Mouse (Mus musculus): Measurements from ENCODE around the gene Tor1aip1. TPM values are rescaled to one million over a fixed set of nuclear protein-coding genes. Genes with fewer than 3 reads are reported as not detected.
A peak's percentile ranks its signal among the peaks of the same experiment; 100 is the strongest.

The Tor1aip1 gene
- polyA plus RNA-seq, 1 experiment from 2014 or later = 39.1 TPM

GRCm38 (mm10) chr1:156020402-156020801 is 15.9 kb downstream of the Tor1aip1 start:
- H3K27me3 ChIP-seq (ENCODE audit: low read depth, poor library complexity, severe bottlenecking) = no peaks in the 10 kb centered on the region
- H3K36me3 ChIP-seq = peaks cover 90% of the 10 kb centered on the region
- no peaks in the 10 kb centered on the region for H3K9me3 ChIP-seq (replicated peaks)
- H3K4me3 ChIP-seq = no peak overlapping the region
- H3K27ac ChIP-seq = no peak overlapping the region
- 95% methylated on average over 1 of the region's 1 CpGs for WGBS
- no peak for DNase-seq (ENCODE audit: low spot score)
- H3K4me1 ChIP-seq = no peaks in the 10 kb centered on the region

- H3K27me3 ChIP-seq (ENCODE audit: low read depth, poor library complexity, severe bottlenecking) = no peaks in the 10 kb centered on the region
Measured at GRCm38 (mm10) chr1:156019800-156020199, 16.5 kb downstream of the Tor1aip1 start.

GRCm38 (mm10) chr1:156009003-156009402 is 27.3 kb downstream of the Tor1aip1 start:
- Histone ChIP-seq H3K36me3 (peaks cover 86% of the 10 kb centered on the region), H3K4me1 (no peaks in the 10 kb centered on the region), H3K27me3 (ENCODE audit: low read depth, poor library complexity, severe bottlenecking) (no peaks in the 10 kb centered on the region), H3K4me3 (no peak overlapping the region), H3K27ac (no peak overlapping the region), H3K9me3 (replicated peaks) (no peaks in the 10 kb centered on the region)
- DNase-seq (ENCODE audit: low spot score) = no peak
- 94% methylated on average over 1 of the region's 1 CpGs for WGBS

More at GRCm38 (mm10) chr1:156019800-156020199, 16.5 kb downstream of the Tor1aip1 start:
- no peak overlapping the region for H3K27ac ChIP-seq
- DNase-seq (ENCODE audit: low spot score) = no peak
- H3K36me3 ChIP-seq = peaks cover 91% of the 10 kb centered on the region
- H3K9me3 ChIP-seq (replicated peaks) = no peaks in the 10 kb centered on the region
- no peaks in the 10 kb centered on the region for H3K4me1 ChIP-seq
- WGBS = 87% methylated on average over 1 of the region's 1 CpGs
- no peak overlapping the region for H3K4me3 ChIP-seq

- Histone ChIP-seq H3K9me3 (replicated peaks) (no peaks in the 10 kb centered on the region), H3K4me3 (no peak overlapping the region), H3K27me3 (ENCODE audit: low read depth, poor library complexity, severe bottlenecking) (no peaks in the 10 kb centered on the region), H3K27ac (no peak overlapping the region), H3K36me3 (peaks cover 64% of the 10 kb centered on the region), H3K4me1 (no peaks in the 10 kb centered on the region)
- WGBS = 93% methylated on average over 11 of the region's 11 CpGs
- no peak for DNase-seq (ENCODE audit: low spot score)
Measured at GRCm38 (mm10) chr1:156005906-156006305, 30.4 kb downstream of the Tor1aip1 start.

- Histone ChIP-seq H3K36me3 (peaks cover 43% of the 10 kb centered on the region), H3K27ac (no peak overlapping the region), H3K27me3 (ENCODE audit: low read depth, poor library complexity, severe bottlenecking) (no peaks in the 10 kb centered on the region), H3K4me1 (no peaks in the 10 kb centered on the region), H3K4me3 (no peak overlapping the region), H3K9me3 (replicated peaks) (no peaks in the 10 kb centered on the region)
- 93% methylated on average over 7 of the region's 7 CpGs for WGBS
- DNase-seq (ENCODE audit: low spot score) = no peak
Measured at GRCm38 (mm10) chr1:156003201-156003935, 32.9 kb downstream of the Tor1aip1 start.

GRCm38 (mm10) chr1:156002366-156002765 is 33.9 kb downstream of the Tor1aip1 start:
- no peak for DNase-seq (ENCODE audit: low spot score)
- Histone ChIP-seq H3K27ac (no peak overlapping the region), H3K27me3 (ENCODE audit: low read depth, poor library complexity, severe bottlenecking) (no peaks in the 10 kb centered on the region), H3K9me3 (replicated peaks) (no peaks in the 10 kb centered on the region), H3K4me3 (no peak overlapping the region), H3K4me1 (no peaks in the 10 kb centered on the region), H3K36me3 (peaks cover 36% of the 10 kb centered on the region)
- 89% methylated on average over 8 of the region's 8 CpGs for WGBS

- Histone ChIP-seq H3K27me3 (ENCODE audit: low read depth, poor library complexity, severe bottlenecking) (no peaks in the 10 kb centered on the region), H3K4me1 (0 out of 2 replicates have a peak, but pooled peaks cover 2% of the 10 kb centered on the region), H3K9me3 (replicated peaks) (no peaks in the 10 kb centered on the region), H3K36me3 (no peaks in the 10 kb centered on the region), H3K27ac (no peak overlapping the region), H3K4me3 (no peak overlapping the region)
- DNase-seq (ENCODE audit: low spot score) = no peak
- WGBS = 83% methylated on average over 2 of the region's 2 CpGs
Measured at GRCm38 (mm10) chr1:155995612-155996011, 40.7 kb downstream of the Tor1aip1 start.

GRCm38 (mm10) chr1:155994524-155994923 is 41.8 kb downstream of the Tor1aip1 start:
- WGBS = 88% methylated on average over 2 of the region's 2 CpGs
- Histone ChIP-seq H3K27ac (no peak overlapping the region), H3K9me3 (replicated peaks) (no peaks in the 10 kb centered on the region)

GRCm38 (mm10) chr1:155990391-155990790 is 45.9 kb downstream of the Tor1aip1 start:
- 68% methylated on average over 11 of the region's 11 CpGs for WGBS
- no peak overlapping the region for H3K27ac ChIP-seq
- no peaks in the 10 kb centered on the region for H3K27me3 ChIP-seq (ENCODE audit: low read depth, poor library complexity, severe bottlenecking)
- no peak overlapping the region for H3K4me3 ChIP-seq
- no peaks in the 10 kb centered on the region for H3K9me3 ChIP-seq (replicated peaks)
- no peaks in the 10 kb centered on the region for H3K36me3 ChIP-seq
- DNase-seq (ENCODE audit: low spot score) = no peak
- peaks cover 9% of the 10 kb centered on the region; the same call in 1 of the 2 replicates for H3K4me1 ChIP-seq

More at GRCm38 (mm10) chr1:155994524-155994923, 41.8 kb downstream of the Tor1aip1 start:
- Histone ChIP-seq H3K4me3 (no peak overlapping the region), H3K4me1 (peaks cover 9% of the 10 kb centered on the region; the same call in 1 of the 2 replicates), H3K36me3 (no peaks in the 10 kb centered on the region), H3K27me3 (ENCODE audit: low read depth, poor library complexity, severe bottlenecking) (no peaks in the 10 kb centered on the region)
- no peak for DNase-seq (ENCODE audit: low spot score)

- H3K4me3 ChIP-seq = no peak overlapping the region
- H3K27ac ChIP-seq = no peak overlapping the region
- H3K27me3 ChIP-seq (ENCODE audit: low read depth, poor library complexity, severe bottlenecking) = no peaks in the 10 kb centered on the region
- 36% methylated on average over 2 of the region's 2 CpGs for WGBS
- peaks cover 9% of the 10 kb centered on the region; the same call in 1 of the 2 replicates for H3K4me1 ChIP-seq
- DNase-seq (ENCODE audit: low spot score) = no peak
- no peaks in the 10 kb centered on the region for H3K9me3 ChIP-seq (replicated peaks)
- H3K36me3 ChIP-seq = no peaks in the 10 kb centered on the region
Measured at GRCm38 (mm10) chr1:155989387-155989786, 46.9 kb downstream of the Tor1aip1 start.

- WGBS = 89% methylated on average over 2 of the region's 2 CpGs
- Histone ChIP-seq H3K27me3 (ENCODE audit: low read depth, poor library complexity, severe bottlenecking) (no peaks in the 10 kb centered on the region), H3K27ac (no peak overlapping the region), H3K4me3 (no peak overlapping the region), H3K9me3 (replicated peaks) (no peaks in the 10 kb centered on the region), H3K4me1 (peaks cover 9% of the 10 kb centered on the region; the same call in 1 of the 2 replicates), H3K36me3 (no peaks in the 10 kb centered on the region)
- no peak for DNase-seq (ENCODE audit: low spot score)
Measured at GRCm38 (mm10) chr1:155987625-155988024, 48.7 kb downstream of the Tor1aip1 start.

GRCm38 (mm10) chr1:155974931-155975330 is 61.3 kb downstream of the Tor1aip1 start:
- no peaks in the 10 kb centered on the region for H3K36me3 ChIP-seq
- 73% methylated on average over 2 of the region's 2 CpGs for WGBS
- H3K9me3 ChIP-seq (replicated peaks) = no peaks in the 10 kb centered on the region
- H3K4me1 ChIP-seq = peaks cover 21% of the 10 kb centered on the region
- H3K27me3 ChIP-seq (ENCODE audit: low read depth, poor library complexity, severe bottlenecking) = no peaks in the 10 kb centered on the region
- no peak for DNase-seq (ENCODE audit: low spot score)
- H3K27ac ChIP-seq = no peak overlapping the region
- H3K4me3 ChIP-seq = no peak overlapping the region

- WGBS = 10% methylated on average over 19 of the region's 19 CpGs
- no peaks in the 10 kb centered on the region for H3K9me3 ChIP-seq (replicated peaks)
- H3K27me3 ChIP-seq (ENCODE audit: low read depth, poor library complexity, severe bottlenecking) = no peaks in the 10 kb centered on the region
- DNase-seq (ENCODE audit: low spot score) = no peak
- H3K4me1 ChIP-seq = peaks cover 21% of the 10 kb centered on the region
- peak overlapping the region; percentile 100 for H3K4me3 ChIP-seq
- peak overlapping the region; percentile 98 for H3K27ac ChIP-seq
- no peaks in the 10 kb centered on the region for H3K36me3 ChIP-seq
Measured at GRCm38 (mm10) chr1:155973719-155974379, 62.4 kb downstream of the Tor1aip1 start.
